Mouse (Mus musculus): ENCODE data around the gene Tacc3. TPM values are rescaled to one million over a fixed set of nuclear protein-coding genes. Genes with fewer than 3 reads are reported as not detected.

Gene Tacc3
- polyA plus RNA-seq, 1 experiment from 2014 or later, result 316 TPM

DNA sequence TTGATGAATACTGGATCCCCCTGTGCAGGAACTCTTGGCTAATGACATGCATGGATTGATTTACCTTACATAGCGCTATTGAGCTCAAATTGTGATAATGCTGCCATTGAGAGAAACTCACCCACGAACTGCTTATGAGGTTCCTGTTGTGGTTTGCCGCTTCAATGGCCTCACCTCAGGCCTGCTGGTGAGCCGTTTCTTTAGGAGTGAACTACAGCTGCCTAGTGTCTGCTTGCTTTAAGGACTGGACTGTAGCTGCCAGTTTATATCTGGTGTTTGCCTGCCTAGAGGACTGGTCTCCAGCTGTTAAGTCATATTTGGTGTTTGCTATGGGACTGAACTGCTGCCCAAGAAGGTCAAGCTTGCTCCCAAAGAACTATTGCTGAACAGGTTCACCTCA is 25.0 kb downstream of the Tacc3 start:
- H3K27me3 ChIP-seq (ENCODE audit: control insufficient read depth, insufficient read depth, low read length), result no peaks in the 10 kb centered on the region
- ATAC-seq (ENCODE audit: insufficient number of reproducible peaks, low FRiP score, low TSS enrichment, low read depth) (no peak), DNase-seq (ENCODE audit: low spot score) (no peak)
- H3K36me3 ChIP-seq (ENCODE audit: control insufficient read depth, insufficient read depth, low read length), result no peaks in the 10 kb centered on the region
- H3K4me2 ChIP-seq (ENCODE audit: low read depth, severe bottlenecking), result no peak overlapping the region
- WGBS, result 91% methylated on average over 4 of the region's 4 CpGs
- no peak overlapping the region for H3K27ac ChIP-seq (replicated peaks; ENCODE audit: low read depth, low read length)
- no peak overlapping the region for H3K4me3 ChIP-seq (ENCODE audit: low read depth, low read length)
- no peaks in the 10 kb centered on the region for H3K9me3 ChIP-seq (ENCODE audit: control insufficient read depth, low read length)
- H3K4me1 ChIP-seq (ENCODE audit: control insufficient read depth, insufficient read depth, low read length), result no peaks in the 10 kb centered on the region
- no peak overlapping the region for H3K9ac ChIP-seq (ENCODE audit: low read length)

DNA sequence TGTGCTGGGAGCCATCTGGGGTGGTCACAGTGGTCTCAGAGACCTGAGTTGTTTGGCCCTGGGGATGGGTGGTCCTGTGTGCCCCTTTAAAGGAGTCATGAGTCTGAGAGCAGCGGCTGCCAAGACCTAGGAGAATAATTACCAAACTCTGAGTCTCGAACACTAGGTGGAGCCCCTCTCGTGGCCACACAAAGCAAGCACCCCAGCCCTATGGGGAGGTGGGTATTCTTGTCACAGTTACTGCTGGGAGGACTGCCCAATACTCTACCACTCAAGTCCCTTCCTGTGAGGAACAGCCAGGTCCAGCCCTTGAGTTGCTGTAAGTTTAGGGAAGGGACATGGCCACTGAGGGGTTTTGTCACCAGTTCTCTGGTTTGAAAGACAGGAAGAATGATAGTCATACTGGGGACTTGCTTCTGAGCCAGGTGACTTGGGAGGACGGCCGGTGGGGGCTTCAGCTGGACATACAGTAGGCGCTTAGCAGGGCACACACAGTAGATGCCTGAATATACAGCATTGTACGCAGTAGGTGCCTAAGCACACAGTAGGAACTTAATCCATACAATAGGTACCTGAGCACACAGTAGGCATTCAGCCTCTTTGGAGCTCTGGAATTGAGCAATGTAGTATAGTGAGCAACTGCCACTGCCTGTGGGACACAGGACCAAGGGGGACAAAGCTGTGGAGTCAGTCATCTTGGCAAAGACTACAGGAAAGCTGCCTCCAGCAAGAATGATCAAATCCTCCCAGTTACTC is 26.1 kb downstream of the Tacc3 start:
- no peaks in the 10 kb centered on the region for H3K27me3 ChIP-seq (ENCODE audit: control insufficient read depth, insufficient read depth, low read length)
- ATAC-seq (ENCODE audit: insufficient number of reproducible peaks, low FRiP score, low TSS enrichment, low read depth), result 0 out of 2 replicates have a peak, but pooled peaks have one; percentile 13

DNA sequence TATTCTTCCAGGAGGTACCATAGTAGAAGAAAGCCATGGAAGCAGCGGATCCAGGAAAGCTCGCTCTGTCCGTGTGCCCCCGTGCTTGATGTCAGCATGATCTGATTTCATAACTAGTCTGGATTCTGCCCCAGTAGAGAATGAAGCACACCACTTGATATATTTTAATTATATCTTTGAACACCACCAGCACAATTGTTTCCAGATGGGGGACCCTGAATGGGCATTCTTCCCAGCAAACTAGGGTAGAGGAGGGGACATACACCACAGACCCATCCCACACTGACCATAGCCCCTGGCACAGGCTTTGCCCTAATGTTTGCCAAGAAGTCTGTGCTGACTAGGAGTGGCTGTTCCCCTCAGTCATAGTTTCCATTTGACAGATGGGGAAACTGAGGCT is 27.0 kb downstream of the Tacc3 start:
- Histone ChIP-seq H3K9ac (ENCODE audit: low read length) (no peak overlapping the region), H3K4me1 (ENCODE audit: control insufficient read depth, insufficient read depth, low read length) (peaks cover 11% of the 10 kb centered on the region), H3K9me3 (ENCODE audit: control insufficient read depth, low read length) (no peaks in the 10 kb centered on the region), H3K4me2 (ENCODE audit: low read depth, severe bottlenecking) (no peak overlapping the region), H3K27me3 (ENCODE audit: control insufficient read depth, insufficient read depth, low read length) (no peaks in the 10 kb centered on the region), H3K36me3 (ENCODE audit: control insufficient read depth, insufficient read depth, low read length) (no peaks in the 10 kb centered on the region), H3K27ac (replicated peaks; ENCODE audit: low read depth, low read length) (no peak overlapping the region), H3K4me3 (ENCODE audit: low read depth, low read length) (no peak overlapping the region)
- no peak for DNase-seq (ENCODE audit: low spot score)
- ATAC-seq (ENCODE audit: insufficient number of reproducible peaks, low FRiP score, low TSS enrichment, low read depth), result no peak
- 88% methylated on average over 4 of the region's 4 CpGs for WGBS

More for the DNA sequence above, 26.1 kb downstream of the Tacc3 start:
- Histone ChIP-seq H3K4me1 (ENCODE audit: control insufficient read depth, insufficient read depth, low read length) (peaks cover 3% of the 10 kb centered on the region), H3K27ac (replicated peaks; ENCODE audit: low read depth, low read length) (no peak overlapping the region), H3K9me3 (ENCODE audit: control insufficient read depth, low read length) (no peaks in the 10 kb centered on the region), H3K36me3 (ENCODE audit: control insufficient read depth, insufficient read depth, low read length) (no peaks in the 10 kb centered on the region), H3K9ac (ENCODE audit: low read length) (no peak overlapping the region), H3K4me3 (ENCODE audit: low read depth, low read length) (no peak overlapping the region), H3K4me2 (ENCODE audit: low read depth, severe bottlenecking) (no peak overlapping the region)
- WGBS, result 43% methylated on average over 7 of the region's 7 CpGs
- DNase-seq (ENCODE audit: low spot score), result peak; percentile 71

DNA sequence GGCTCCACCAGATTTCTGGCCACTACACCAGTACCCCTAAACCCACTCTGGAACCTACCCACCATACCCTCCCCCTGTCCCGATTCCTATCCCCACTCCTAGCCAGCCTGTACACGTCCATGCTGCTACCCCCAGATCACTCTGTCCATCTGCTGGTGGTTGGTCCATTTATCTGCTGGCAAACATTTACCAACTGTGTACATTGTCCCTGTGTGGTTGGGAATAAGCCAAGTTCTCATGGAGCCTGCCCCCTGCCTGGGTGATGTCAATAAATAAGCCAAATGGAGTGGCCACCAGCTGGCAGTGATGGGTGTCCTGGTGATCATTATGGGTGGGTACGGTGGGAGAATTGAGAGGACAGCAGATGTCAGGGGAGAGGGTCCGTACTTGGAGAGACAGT is 29.2 kb downstream of the Tacc3 start:
- H3K4me3 ChIP-seq (ENCODE audit: low read depth, low read length), result no peak overlapping the region
- peaks cover 18% of the 10 kb centered on the region for H3K4me1 ChIP-seq (ENCODE audit: control insufficient read depth, insufficient read depth, low read length)
- no peaks in the 10 kb centered on the region for H3K9me3 ChIP-seq (ENCODE audit: control insufficient read depth, low read length)
- H3K27ac ChIP-seq (replicated peaks; ENCODE audit: low read depth, low read length), result no peak overlapping the region
- ATAC-seq (ENCODE audit: insufficient number of reproducible peaks, low FRiP score, low TSS enrichment, low read depth), result no peak
- no peak overlapping the region for H3K4me2 ChIP-seq (ENCODE audit: low read depth, severe bottlenecking)
- no peaks in the 10 kb centered on the region for H3K36me3 ChIP-seq (ENCODE audit: control insufficient read depth, insufficient read depth, low read length)
- WGBS, result 88% methylated on average over 4 of the region's 4 CpGs
- no peak overlapping the region for H3K9ac ChIP-seq (ENCODE audit: low read length)
- no peaks in the 10 kb centered on the region for H3K27me3 ChIP-seq (ENCODE audit: control insufficient read depth, insufficient read depth, low read length)
- no peak for DNase-seq (ENCODE audit: low spot score)

DNA sequence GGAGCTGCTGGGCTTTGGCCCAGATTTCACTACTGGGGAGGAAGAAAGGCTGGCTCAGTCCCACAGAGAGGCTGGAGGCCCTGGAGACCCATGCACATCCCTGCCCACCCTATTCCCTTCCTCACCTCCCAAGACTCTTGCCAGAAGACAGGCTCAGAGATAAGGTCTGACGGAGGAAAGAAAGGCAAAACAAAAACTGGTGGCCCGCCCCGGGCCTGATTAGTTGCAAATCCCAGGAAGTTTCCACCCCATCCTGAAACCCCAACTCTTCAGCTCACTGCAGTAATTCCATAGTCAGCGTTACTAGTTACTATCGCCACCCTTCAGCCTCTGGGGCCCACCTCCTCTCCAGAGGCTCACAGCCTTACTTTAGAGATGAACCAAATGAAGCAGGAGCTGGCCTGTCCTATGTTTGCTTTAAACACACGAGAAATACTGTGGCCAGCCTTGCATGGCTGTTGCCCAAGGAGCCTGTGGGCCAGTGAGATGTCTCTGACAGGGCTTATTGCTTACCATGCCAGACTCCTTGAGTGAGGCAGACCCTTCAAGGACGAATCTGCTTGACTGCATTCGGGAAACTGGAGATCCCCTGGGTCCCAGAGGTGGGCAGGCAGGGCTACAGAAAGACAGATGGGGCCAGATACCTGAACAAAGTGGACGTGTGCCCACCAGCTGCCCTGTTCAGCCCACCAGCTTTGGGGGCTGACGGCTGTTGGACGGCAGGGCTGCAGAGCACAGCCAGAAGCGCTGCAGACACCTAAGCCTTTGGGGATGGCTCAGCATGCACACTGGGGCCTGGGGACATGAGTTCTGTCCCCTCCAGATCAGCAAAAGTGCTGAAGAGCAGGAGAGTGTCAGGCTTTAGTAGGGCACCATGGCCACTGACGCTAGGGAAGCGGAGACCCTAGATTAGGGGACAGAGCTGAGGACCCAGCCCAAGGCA is 30.6 kb downstream of the Tacc3 start:
- H3K4me1 ChIP-seq (ENCODE audit: control insufficient read depth, insufficient read depth, low read length), result peaks cover 30% of the 10 kb centered on the region
- 73% methylated on average over 14 of the region's 14 CpGs for WGBS
- no peak overlapping the region for H3K4me3 ChIP-seq (ENCODE audit: low read depth, low read length)
- H3K36me3 ChIP-seq (ENCODE audit: control insufficient read depth, insufficient read depth, low read length), result no peaks in the 10 kb centered on the region
- no peaks in the 10 kb centered on the region for H3K9me3 ChIP-seq (ENCODE audit: control insufficient read depth, low read length)
- no peaks in the 10 kb centered on the region for H3K27me3 ChIP-seq (ENCODE audit: control insufficient read depth, insufficient read depth, low read length)
- ATAC-seq (ENCODE audit: insufficient number of reproducible peaks, low FRiP score, low TSS enrichment, low read depth), result no peak
- H3K4me2 ChIP-seq (ENCODE audit: low read depth, severe bottlenecking), result no peak overlapping the region
- DNase-seq (ENCODE audit: low spot score), result no peak
- H3K9ac ChIP-seq (ENCODE audit: low read length), result peak overlapping the region; percentile 32; the same call in 1 of the 2 replicates
- H3K27ac ChIP-seq (replicated peaks; ENCODE audit: low read depth, low read length), result no peak overlapping the region

DNA sequence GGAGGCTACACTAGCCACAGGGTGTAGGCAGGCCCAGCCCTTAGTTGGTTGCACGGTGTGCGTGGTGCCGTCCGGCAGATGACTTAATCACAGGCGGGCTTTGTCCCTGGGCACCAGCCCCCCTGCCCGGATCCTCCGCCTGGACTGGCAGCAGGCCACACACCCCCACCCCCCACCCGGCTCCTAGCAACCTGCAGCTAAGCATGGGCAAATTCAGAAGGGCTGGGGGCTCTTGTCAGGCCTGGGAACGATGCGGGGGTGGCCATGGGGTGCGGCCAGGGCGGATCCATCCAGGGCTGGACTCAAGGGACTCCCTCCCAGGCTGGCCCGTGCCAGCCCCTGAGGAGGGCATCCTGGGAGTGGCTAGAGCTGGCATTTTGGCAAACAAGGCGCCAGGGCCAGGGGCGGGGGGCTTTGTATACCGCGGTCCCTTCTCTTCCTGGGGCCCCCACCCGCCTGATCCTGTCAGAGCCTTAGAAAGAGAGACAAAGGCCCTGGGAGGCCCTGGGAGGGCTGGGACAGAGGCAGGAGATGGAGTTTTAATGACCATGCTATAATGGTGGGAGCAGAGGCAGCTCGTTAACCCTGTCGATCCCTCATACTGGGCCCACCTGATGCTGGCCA is 31.4 kb downstream of the Tacc3 start:
- H3K4me2 ChIP-seq (ENCODE audit: low read depth, severe bottlenecking), result no peak overlapping the region
- no peaks in the 10 kb centered on the region for H3K36me3 ChIP-seq (ENCODE audit: control insufficient read depth, insufficient read depth, low read length)
- H3K9ac ChIP-seq (ENCODE audit: low read length), result peak overlapping the region; percentile 40
- no peaks in the 10 kb centered on the region for H3K9me3 ChIP-seq (ENCODE audit: control insufficient read depth, low read length)
- H3K4me1 ChIP-seq (ENCODE audit: control insufficient read depth, insufficient read depth, low read length), result peaks cover 33% of the 10 kb centered on the region
- no peak overlapping the region for H3K4me3 ChIP-seq (ENCODE audit: low read depth, low read length)
- no peak overlapping the region for H3K27ac ChIP-seq (replicated peaks; ENCODE audit: low read depth, low read length)
- H3K27me3 ChIP-seq (ENCODE audit: control insufficient read depth, insufficient read depth, low read length), result peaks cover 3% of the 10 kb centered on the region
- no peak for ATAC-seq (ENCODE audit: insufficient number of reproducible peaks, low FRiP score, low TSS enrichment, low read depth)
- 57% methylated on average over 20 of the region's 20 CpGs for WGBS
- DNase-seq (ENCODE audit: low spot score), result no peak

DNA sequence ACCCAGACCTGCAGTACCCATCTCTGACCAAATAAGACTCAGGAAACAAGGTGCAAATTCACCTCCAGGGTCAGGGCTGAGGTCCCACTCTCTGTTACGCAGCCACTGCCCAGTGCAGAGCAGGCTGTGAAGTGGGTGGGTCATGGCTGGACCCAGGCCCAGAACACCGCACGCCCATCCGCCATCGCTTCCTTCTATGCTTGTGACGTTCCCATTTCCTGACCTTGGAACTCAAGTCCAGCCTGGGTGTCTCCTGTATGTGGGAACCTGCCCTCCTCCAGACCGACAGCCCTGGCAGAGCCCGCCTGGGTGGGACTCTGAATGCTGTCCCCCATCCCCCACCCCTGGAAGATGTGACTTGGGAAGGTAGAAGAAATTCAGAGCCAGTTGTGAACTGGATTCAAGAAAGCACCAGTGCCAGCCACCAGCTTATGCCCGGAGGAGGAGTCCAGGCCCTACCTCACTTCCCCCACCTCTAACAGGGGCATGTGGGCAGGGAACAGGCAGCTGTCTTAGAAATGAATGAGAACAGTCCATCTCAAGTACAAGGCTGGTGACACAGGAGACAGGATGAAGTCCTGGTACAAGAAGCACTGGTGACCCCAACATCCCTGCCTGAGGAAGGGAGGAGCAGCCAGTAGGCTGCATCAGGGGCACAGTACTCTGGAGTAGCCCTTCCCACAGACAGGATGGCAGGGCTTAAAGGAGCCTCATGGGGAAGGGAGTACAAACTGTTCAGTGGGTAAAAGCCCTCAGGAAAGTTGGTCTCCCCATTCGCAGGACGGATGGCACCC is 32.1 kb downstream of the Tacc3 start:
- Histone ChIP-seq H3K36me3 (ENCODE audit: control insufficient read depth, insufficient read depth, low read length) (no peaks in the 10 kb centered on the region), H3K4me1 (ENCODE audit: control insufficient read depth, insufficient read depth, low read length) (peaks cover 36% of the 10 kb centered on the region), H3K27me3 (ENCODE audit: control insufficient read depth, insufficient read depth, low read length) (peaks cover 3% of the 10 kb centered on the region), H3K4me2 (ENCODE audit: low read depth, severe bottlenecking) (no peak overlapping the region), H3K27ac (replicated peaks; ENCODE audit: low read depth, low read length) (no peak overlapping the region), H3K4me3 (ENCODE audit: low read depth, low read length) (no peak overlapping the region), H3K9me3 (ENCODE audit: control insufficient read depth, low read length) (no peaks in the 10 kb centered on the region), H3K9ac (ENCODE audit: low read length) (no peak overlapping the region)
- ATAC-seq (ENCODE audit: insufficient number of reproducible peaks, low FRiP score, low TSS enrichment, low read depth) (no peak), DNase-seq (ENCODE audit: low spot score) (no peak)
- 77% methylated on average over 11 of the region's 11 CpGs for WGBS

Measured in limb, embryonic 11.5 days (tissue).